Mouse (Mus musculus): ENCODE measurements around the gene Micu1.

Gene Micu1

DNA sequence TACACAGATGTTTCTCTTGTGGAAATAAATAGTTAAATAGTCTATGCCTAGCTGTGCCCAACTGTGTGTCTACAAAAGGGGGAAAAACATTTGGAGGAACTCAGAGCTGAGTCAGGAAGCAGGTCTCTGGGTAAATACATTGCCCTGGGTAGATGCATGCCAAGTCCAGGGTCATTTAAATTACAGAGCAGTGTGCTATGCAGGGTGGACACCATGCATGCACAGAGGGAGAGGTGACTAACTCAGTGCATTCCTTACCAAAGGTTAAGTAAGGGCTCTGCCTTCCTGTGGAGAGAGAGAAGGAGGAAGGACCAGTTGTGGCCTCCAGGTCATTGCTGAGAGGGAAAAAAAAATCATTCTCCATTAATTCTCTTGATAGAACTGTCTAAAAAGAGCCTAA lies 22.4 kb downstream of the Micu1 start:
- DNase-seq: no peak

- DNase-seq: no peak
These were observed 25.0 kb downstream of the Micu1 start for GRCm38 (mm10) chr10:59727251-59727650.

- DNase-seq: no peak
These were observed 27.0 kb downstream of the Micu1 start for GRCm38 (mm10) chr10:59729261-59729660.

- DNase-seq: peak; percentile 23
These were observed 27.6 kb downstream of the Micu1 start for GRCm38 (mm10) chr10:59729842-59730241.

- no peak for DNase-seq
These were observed 33.8 kb downstream of the Micu1 start for GRCm38 (mm10) chr10:59736027-59736598.

DNA sequence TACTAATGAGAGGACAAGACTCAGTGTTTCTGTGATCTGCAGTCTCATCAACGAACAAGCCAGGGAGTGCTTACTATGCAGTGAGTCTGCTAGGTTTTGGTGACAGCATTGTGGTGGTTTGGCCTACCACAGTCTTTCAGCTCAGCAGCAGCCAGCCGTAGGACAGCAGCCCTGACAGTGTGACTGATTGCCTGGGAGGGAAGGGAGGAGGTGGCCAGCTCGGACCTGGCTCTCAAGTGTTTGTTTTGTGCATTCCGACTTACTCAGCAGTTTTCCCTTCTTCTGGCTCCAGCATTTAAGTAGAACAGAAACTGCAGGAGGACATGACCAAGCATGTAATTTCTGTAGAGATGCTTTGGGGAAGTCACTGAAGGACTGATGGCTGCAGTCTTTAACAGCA lies 39.2 kb downstream of the Micu1 start:
- no peak for DNase-seq

DNA sequence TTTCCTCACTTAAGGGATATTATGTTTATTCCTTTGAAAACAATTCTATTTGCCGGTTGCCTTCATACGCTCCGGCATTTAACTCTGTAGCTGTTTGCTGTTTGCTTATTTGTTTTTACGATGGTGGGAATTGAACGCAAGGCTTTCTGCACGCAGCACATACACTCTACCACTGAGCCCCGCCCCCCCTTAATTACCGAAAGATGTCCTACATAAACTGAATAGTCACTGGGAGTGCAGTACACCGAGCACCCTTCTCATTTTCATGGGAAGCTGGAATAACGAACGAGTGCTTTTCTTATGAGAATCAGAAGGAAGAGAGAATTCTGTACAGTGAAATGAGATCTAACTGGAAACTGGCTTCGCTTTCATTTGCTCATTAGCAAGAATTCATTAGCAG lies 41.1 kb downstream of the Micu1 start:
- no peak for DNase-seq

GRCm38 (mm10) chr10:59743969-59744368 lies 41.7 kb downstream of the Micu1 start:
- no peak for DNase-seq

DNA sequence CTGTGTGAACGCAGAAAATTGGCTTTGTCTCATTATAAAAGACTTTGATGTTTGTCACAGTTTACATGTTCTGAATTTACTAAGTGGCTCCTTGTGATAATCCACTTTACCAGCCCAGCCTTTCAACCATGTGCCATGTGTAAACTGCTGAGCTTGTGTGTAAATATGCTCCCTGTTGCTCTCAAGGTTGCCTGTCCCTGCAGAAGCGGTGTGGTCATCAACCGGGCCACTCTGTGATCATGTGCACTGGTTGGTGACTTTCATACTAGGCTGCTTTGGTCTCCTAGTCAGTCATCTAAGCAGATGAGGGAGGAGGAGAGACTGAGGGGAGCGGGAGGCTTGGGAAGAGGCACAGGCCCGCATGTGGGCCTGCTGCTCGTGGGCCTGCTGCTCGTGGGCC lies 45.1 kb downstream of the Micu1 start:
- no peak for DNase-seq

GRCm38 (mm10) chr10:59748699-59749200 lies 46.5 kb downstream of the Micu1 start:
- no peak for DNase-seq

DNA sequence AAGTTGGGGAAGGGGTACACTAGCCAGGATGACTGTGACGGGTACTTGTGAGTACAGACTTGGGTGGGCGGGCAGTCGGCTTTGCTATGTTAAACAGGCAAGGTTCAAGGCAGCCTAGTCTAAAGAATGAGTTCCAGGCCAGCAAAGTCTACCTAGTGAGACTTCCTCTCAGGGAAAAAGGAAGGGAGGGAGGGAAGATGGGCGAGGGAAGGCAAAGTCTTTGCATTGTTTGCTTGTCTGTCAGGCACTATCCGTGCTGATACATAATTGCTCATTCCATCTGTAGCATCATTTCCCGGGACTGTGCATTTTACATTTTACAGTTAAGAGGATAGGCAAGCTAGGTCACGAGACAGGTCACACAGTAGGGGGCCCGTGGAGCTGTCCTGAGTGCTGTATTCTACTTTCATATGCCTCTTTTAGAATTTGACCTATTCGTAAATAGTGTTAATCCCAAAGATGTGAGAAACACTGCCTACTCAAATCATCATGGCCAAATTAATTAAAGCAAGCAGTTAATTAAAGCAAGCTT lies 51.3 kb downstream of the Micu1 start:
- DNase-seq: no peak

DNA sequence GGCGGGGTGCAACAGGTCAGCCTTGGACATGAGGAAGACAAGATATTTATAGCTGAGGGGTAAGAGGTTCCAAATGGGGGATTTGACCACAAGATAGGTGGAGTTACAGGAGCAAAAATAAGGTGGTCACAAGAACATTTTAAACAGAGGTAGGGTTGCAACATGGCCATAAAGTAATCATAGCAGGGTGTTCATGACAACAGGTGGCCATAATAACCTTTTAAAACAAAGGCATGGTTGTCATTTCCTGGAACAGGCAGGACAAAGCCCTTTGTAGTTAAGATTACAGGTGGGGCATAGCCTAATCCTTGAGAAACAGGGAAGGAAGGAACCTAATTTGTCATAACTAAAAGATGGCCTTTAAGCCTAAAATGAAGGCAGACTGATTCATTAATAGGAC lies 51.8 kb downstream of the Micu1 start:
- DNase-seq: no peak

DNA sequence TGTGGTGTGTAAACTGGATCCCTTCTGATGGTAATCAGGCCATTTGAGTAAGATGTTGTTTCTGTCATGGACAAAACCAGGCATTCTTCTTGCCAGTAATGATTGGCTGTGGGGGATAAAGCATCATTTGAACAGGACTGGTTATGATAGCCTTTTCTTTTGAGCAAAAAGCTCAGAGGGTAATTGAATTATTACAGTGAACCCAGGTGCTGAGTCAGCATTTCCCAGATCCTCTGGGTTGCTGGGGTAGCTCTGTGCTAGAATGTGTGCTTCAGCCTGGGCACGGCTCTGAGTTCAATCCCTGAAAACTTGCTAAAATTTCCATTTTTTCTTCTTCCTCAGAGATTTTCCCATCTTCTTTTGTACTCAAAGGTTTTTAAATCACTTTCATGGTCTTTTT lies 52.6 kb downstream of the Micu1 start:
- no peak for DNase-seq

DNA sequence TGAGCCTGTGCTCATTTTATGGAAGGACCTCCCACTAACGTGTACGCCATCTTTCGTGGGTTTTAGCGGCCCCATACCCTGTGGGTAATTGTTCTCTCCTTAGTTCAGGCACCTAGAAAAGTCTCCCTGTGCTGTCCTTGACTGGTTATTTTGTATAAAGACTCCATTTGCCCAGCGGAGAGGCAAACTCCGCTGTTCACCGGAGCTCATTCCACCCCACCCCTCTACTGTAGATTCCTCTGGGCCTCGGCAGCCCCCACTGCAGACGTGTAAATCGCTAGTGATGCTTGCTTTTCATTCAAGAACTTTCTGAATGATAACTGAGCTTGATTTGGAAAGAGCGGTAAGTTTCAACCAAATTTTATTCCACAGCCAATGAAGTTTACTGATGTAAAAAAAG lies 53.4 kb downstream of the Micu1 start:
- DNase-seq: no peak

- DNase-seq: no peak
These were observed 53.8 kb downstream of the Micu1 start for GRCm38 (mm10) chr10:59756090-59756489.

GRCm38 (mm10) chr10:59756570-59756969 lies 54.3 kb downstream of the Micu1 start:
- DNase-seq: no peak

GRCm38 (mm10) chr10:59764781-59765180 lies 62.5 kb downstream of the Micu1 start:
- no peak for DNase-seq

- no peak for DNase-seq
These were observed 66.2 kb downstream of the Micu1 start for GRCm38 (mm10) chr10:59768369-59769079.

- no peak for DNase-seq
These were observed 69.2 kb downstream of the Micu1 start for GRCm38 (mm10) chr10:59771375-59772048.

DNA sequence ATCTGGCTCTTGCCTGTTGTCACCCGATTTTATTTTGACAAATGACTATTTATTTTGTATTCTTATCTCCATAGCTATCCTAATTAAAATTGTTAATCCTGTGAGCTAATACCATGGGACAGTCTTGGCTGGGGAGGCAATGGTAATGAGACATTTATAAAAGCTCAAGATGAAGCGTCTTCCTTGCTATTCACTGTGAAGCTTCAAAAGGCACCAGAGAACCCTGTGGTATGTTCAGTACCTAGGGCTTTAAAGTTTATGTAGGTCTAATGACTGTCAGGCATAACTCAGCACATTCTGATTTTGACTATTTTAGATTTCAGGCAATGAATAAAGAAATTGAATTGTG lies 69.7 kb downstream of the Micu1 start:
- no peak for DNase-seq

DNA sequence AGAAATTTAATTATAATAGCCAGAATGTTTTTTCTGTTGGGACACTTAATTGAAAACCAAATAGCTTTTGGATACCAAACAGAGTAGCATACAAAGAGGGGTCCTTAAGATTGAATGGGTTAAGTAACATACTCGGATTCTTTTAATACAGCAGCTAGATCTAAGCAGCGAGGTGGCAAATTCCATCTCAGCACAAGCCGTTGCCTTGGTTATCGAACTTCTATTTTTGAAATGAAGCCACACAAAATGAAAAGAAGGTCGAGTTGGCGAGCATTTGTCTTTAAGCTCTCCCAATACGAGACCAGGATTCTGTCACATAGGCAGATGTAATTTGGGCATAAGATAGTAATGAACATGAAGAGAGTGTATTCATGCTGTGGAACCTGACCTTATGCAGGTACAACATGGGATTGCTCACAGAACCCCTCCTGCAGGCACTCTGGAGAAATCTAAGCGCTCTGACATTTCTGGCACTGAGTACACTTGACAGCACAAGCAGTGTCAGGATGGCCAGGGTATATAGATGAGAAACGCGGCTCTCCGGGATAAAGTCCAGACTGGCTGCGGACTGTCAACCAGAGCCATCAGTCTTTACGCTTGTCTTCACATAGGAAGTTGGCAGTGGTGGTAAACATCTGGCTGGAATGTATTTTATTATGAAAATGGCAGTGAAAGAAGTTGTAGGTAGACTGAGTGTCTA lies 71.3 kb downstream of the Micu1 start:
- no peak for DNase-seq

DNA sequence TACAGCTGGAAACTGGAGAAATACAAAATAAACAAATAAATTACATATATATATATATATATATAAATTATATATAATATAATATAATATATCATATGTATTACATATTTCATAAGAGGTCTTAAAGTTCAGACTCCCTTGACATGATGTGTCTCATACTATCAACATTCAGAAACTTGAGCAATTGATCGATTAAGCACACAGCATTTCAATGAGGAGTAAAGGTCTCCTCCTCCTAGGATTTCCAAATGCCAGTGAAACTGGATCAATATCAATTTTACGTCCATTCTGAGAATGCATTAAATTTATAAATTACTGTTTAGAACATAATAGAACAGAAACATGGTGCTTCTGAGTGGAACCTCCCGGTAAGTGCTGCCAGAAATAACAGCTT lies 71.9 kb downstream of the Micu1 start:
- DNase-seq: no peak

- no peak for DNase-seq
These were observed 75.0 kb downstream of the Micu1 start for GRCm38 (mm10) chr10:59777246-59777645.
